Mouse (Mus musculus) brain, embryonic 14.5 days (tissue): ENCODE measurements at regions not wholly inside any gene's neighbourhood (a gene's known extent, or its start where the extent isn't known, plus 50 kb on each side); places are given as distances from the start of the nearest gene placed in this dataset.

Experiments used
- DNase-seq: peaks from one replicate; pipeline ENCODE4 v3.0.0-alpha.2; 2011; ENCODE audit warnings: low read depth
- CTCF ChIP-seq: fragments of 200-500 bp; IDR thresholded peaks from 2 replicates; pipeline ENCODE4 v1.5.1; 2012; ENCODE audit warnings: inconsistent platforms, mild to moderate bottlenecking, moderate library complexity, borderline replicate concordance; ENCODE audit not compliant: insufficient read depth, insufficient read length; ENCODE audit errors: extremely low read depth
- POLR2A ChIP-seq: fragments of 200-500 bp; IDR thresholded peaks from 2 replicates; pipeline ENCODE4 v1.6.1; 2012; ENCODE audit warnings: mild to moderate bottlenecking, inconsistent platforms, borderline replicate concordance; ENCODE audit not compliant: poor library complexity, insufficient read depth, insufficient read length, severe bottlenecking; ENCODE audit errors: extremely low read depth

GRCm38 (mm10) chr8:62425988-62426387 lies 303.0 kb upstream of the Anxa10 start:
- peak; percentile 74 for DNase-seq

GRCm38 (mm10) chr8:62417549-62417948 lies 294.6 kb upstream of the Anxa10 start:
- TF ChIP-seq POLR2A, result no peak
- TF ChIP-seq CTCF, result no peak
- DNase-seq, result peak; percentile 15

More at GRCm38 (mm10) chr8:62425988-62426387, 303.0 kb upstream of the Anxa10 start:
- TF ChIP-seq POLR2A, result no peak
- TF ChIP-seq CTCF, result no peak
